In the genomic region with DNA sequence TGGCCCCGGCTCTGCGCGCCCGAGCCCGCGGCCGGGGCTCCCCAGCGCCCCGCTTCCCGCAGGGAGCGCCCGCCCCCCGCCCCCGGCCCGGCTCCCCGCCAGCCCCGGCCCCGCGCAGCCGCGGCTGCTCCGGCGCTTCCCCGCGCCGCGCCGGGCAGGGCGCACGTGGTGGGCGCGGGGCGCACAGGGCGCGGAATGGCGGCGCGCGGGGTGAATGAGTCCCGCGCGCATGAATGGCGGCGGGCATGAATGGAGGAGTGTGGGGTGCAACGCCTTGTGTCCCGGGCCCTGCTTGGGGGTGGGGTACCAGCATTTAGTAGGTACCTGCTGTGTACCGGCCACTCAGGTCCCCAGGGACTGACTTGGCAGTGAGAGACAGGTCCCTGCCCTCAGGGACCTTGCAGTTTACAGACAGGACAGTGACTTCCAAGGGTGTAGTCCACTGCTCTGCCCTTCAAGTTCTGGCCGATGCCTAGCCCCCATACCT, we compare ENCODE assay signal across 8 mouse cellular contexts. TPM values are rescaled to one million over a fixed set of nuclear protein-coding genes. Genes with fewer than 3 reads are reported as not detected.
DNase-seq lines count a peak whose midpoint lies in the region; ATAC-seq and TF ChIP-seq lines count a peak whose summit lies in the region.

A gene (minus strand): TSS at position 51 of the 487 bp plus-strand sequence.

- H3K4me2 ChIP-seq in heart, embryonic 15.5 days: peak within 1 kb of the TSS; percentile 96
- H3K4me2 ChIP-seq in embryonic facial prominence, embryonic 11.5 days (ENCODE audit: low read depth, low read length): peak within 1 kb of the TSS; percentile 88
- peak within 1 kb of the TSS; percentile 93 for H3K4me2 ChIP-seq in midbrain, postnatal 0 days (ENCODE audit: low read depth, low read length, poor library complexity, severe bottlenecking)

- H3K4me3 ChIP-seq in heart, embryonic 15.5 days: peak within 1 kb of the TSS; percentile 58
- H3K4me3 ChIP-seq in embryonic facial prominence, embryonic 11.5 days (ENCODE audit: low read depth, low read length): peak within 1 kb of the TSS; percentile 51
- H3K4me3 ChIP-seq in midbrain, postnatal 0 days (ENCODE audit: low read depth, low read length): peak within 1 kb of the TSS; percentile 63

- TF ChIP-seq CTCF in midbrain, postnatal 0 days (IDR thresholded peaks at IDR 0.05): no peak

- peak; percentile 21; the same call in 1 of the 2 replicates for ATAC-seq in heart, embryonic 15.5 days (replicated peaks; ENCODE audit: insufficient number of reproducible peaks, insufficient read depth, low FRiP score, low read depth)
- ATAC-seq in embryonic facial prominence, embryonic 11.5 days (replicated peaks; ENCODE audit: insufficient number of reproducible peaks, low FRiP score, low TSS enrichment, low read depth): peak; percentile 10; the same call in 1 of the 2 replicates
- peak; percentile 71 for ATAC-seq in midbrain, postnatal 0 days (ENCODE audit: low FRiP score)

- DNase-seq in heart, adult 9 months (ENCODE audit: low spot score in 2 of 2): no peak
- DNase-seq in CD4-positive helper T cell, adult 2 months (ENCODE audit: low read depth, low spot score): peak; percentile 41
- peak; percentile 40 for DNase-seq in embryonic facial prominence, embryonic 11.5 days (ENCODE audit: low spot score)
- DNase-seq in layer of hippocampus, postnatal 14 days (ENCODE audit: low spot score in 2 of 2): no peak
- no peak for DNase-seq in midbrain, postnatal 0 days (ENCODE audit: low spot score)
- no peak for DNase-seq in cerebellum, postnatal 25 days
- no peak for DNase-seq in right cerebral cortex, adult 18-20 months

- no peaks in the 10 kb centered on the region for H3K9me3 ChIP-seq in heart, embryonic 15.5 days (replicated peaks)
- no peaks in the 10 kb centered on the region for H3K9me3 ChIP-seq in embryonic facial prominence, embryonic 11.5 days (replicated peaks; ENCODE audit: control insufficient read depth, low read length)
- H3K9me3 ChIP-seq in midbrain, postnatal 0 days (ENCODE audit: low read length): no peaks in the 10 kb centered on the region

- H3K9ac ChIP-seq in heart, embryonic 15.5 days: peak within 1 kb of the TSS; percentile 59
- H3K9ac ChIP-seq in embryonic facial prominence, embryonic 11.5 days (replicated peaks; ENCODE audit: low read length): peak within 1 kb of the TSS; percentile 82
- H3K9ac ChIP-seq in midbrain, postnatal 0 days (replicated peaks; ENCODE audit: low read length, poor library complexity, severe bottlenecking): peak within 1 kb of the TSS; percentile 84

- no peaks in the 10 kb centered on the region for H3K36me3 ChIP-seq in heart, embryonic 15.5 days
- H3K36me3 ChIP-seq in embryonic facial prominence, embryonic 11.5 days (replicated peaks; ENCODE audit: control insufficient read depth, insufficient read depth, low read depth, low read length): no peaks in the 10 kb centered on the region
- no peaks in the 10 kb centered on the region for H3K36me3 ChIP-seq in midbrain, postnatal 0 days (ENCODE audit: insufficient read depth, low read length)

- H3K4me1 ChIP-seq in heart, embryonic 15.5 days (replicated peaks): peaks cover 10% of the 10 kb centered on the region
- H3K4me1 ChIP-seq in embryonic facial prominence, embryonic 11.5 days (ENCODE audit: control insufficient read depth, insufficient read depth, low read length): no peaks in the 10 kb centered on the region; the same call in 1 of the 2 replicates
- H3K4me1 ChIP-seq in midbrain, postnatal 0 days (ENCODE audit: insufficient read depth, low read length): peaks cover 15% of the 10 kb centered on the region; the same call in 1 of the 2 replicates

- H3K27ac ChIP-seq in heart, embryonic 15.5 days: no peak within 1 kb of the TSS
- H3K27ac ChIP-seq in embryonic facial prominence, embryonic 11.5 days (replicated peaks; ENCODE audit: low read depth, low read length): no peak within 1 kb of the TSS; the same call in 1 of the 2 replicates
- peak within 1 kb of the TSS; percentile 51 for H3K27ac ChIP-seq in midbrain, postnatal 0 days (ENCODE audit: low read depth, low read length)

- peaks cover 50% of the 10 kb centered on the region for H3K27me3 ChIP-seq in heart, embryonic 15.5 days
- H3K27me3 ChIP-seq in embryonic facial prominence, embryonic 11.5 days (ENCODE audit: control insufficient read depth, insufficient read depth, low read length): no peaks in the 10 kb centered on the region
- no peaks in the 10 kb centered on the region; the same call in 1 of the 2 replicates for H3K27me3 ChIP-seq in midbrain, postnatal 0 days (ENCODE audit: insufficient read depth, low read length)

- WGBS in heart, embryonic 15.5 days: 1% methylated on average over 46 of the region's 48 CpGs
- WGBS in embryonic facial prominence, embryonic 11.5 days: 1% methylated on average over 36 of the region's 48 CpGs
- WGBS in midbrain, postnatal 0 days: under 1% methylated on average over 23 of the region's 48 CpGs

RNA-seq across cellular contexts. Expression of the gene that starts here (rescaled TPM):
- 1.5 and 3.2 TPM in 2 replicates for polyA plus RNA-seq in heart, embryonic 15.5 days (2015; fragmentation: Nextera tagmentation; extraction: Ambion mirVana)
- polyA plus RNA-seq in embryonic facial prominence, embryonic 11.5 days (2014; fragmentation: Nextera tagmentation; extraction: Ambion mirVana): 4.9 and 5.3 TPM in 2 replicates
- 100 to 1,000 TPM; 157 to 159 TPM for total RNA-seq in layer of hippocampus, postnatal 14 days (2021)
- 78.2 and 84.2 TPM in 2 replicates for total RNA-seq in midbrain, postnatal 0 days (2014; rRNA removed)
- polyA plus RNA-seq in midbrain, postnatal 0 days (2015; fragmentation: Nextera tagmentation; extraction: Ambion mirVana): 28.4 and 31.8 TPM in 2 replicates

Comparison
In these comparisons a context has a peak if more than half of its experiments do, and no peak if none do; other contexts are left out.
1. ATAC-seq: peak in every context shown above with its lines; median percentile 71 in midbrain, postnatal 0 days; 21 in heart, embryonic 15.5 days; 10 in embryonic facial prominence, embryonic 11.5 days.
2. DNase-seq: peak in CD4-positive helper T cell, adult 2 months (single experiment) and embryonic facial prominence, embryonic 11.5 days (single experiment); none in heart, adult 9 months (0 of 2), layer of hippocampus, postnatal 14 days (0 of 2), midbrain, postnatal 0 days (single experiment), cerebellum, postnatal 25 days (0 of 2) and right cerebral cortex, adult 18-20 months (single experiment).
3. Peak in every context shown above with its lines, with median percentiles within 50 percentile points of each other: H3K4me2 ChIP-seq, H3K4me3 ChIP-seq and H3K9ac ChIP-seq.